Mouse (Mus musculus) neural tube, embryonic 11.5 days (tissue): ENCODE measurements around the gene Reg4. TPM values are rescaled to one million over a fixed set of nuclear protein-coding genes. Genes with fewer than 3 reads are reported as not detected.

Experiments used
- ATAC-seq: fragments of 200-750 bp; cut with Nextera tagmentation; 2 replicates; pipeline ENCODE4 v1.8.0; 2017; ENCODE audit warnings: moderate number of reproducible peaks, mild to moderate bottlenecking, moderate TSS enrichment, moderate library complexity; ENCODE audit not compliant: insufficient read depth, low FRiP score, low TSS enrichment
- DNase-seq: peaks from one replicate; pipeline ENCODE4 v3.0.0-alpha.2; 2015; ENCODE audit warnings: low spot score
- H3K27ac ChIP-seq: fragments of 300-500 bp; sonication (generic); 2 replicates; pipeline ENCODE4 v1.5.1; 2014; ENCODE audit warnings: low read depth, mild to moderate bottlenecking, low read length
- H3K27me3 ChIP-seq: fragments of 300-500 bp; sonication (generic); 2 replicates; pipeline ENCODE4 v1.6.1; 2014; ENCODE audit warnings: mild to moderate bottlenecking, low read length, mixed read lengths; ENCODE audit not compliant: control insufficient read depth, insufficient read depth
- H3K36me3 ChIP-seq: fragments of 300-500 bp; sonication (generic); 2 replicates; pipeline ENCODE4 v1.6.1; 2014; ENCODE audit warnings: mild to moderate bottlenecking, low read length, moderate library complexity, mixed read lengths; ENCODE audit not compliant: control insufficient read depth, insufficient read depth
- H3K4me1 ChIP-seq: fragments of 300-500 bp; sonication (generic); 2 replicates; pipeline ENCODE4 v1.6.1; 2014; ENCODE audit warnings: low read length, mixed read lengths; ENCODE audit not compliant: control insufficient read depth, insufficient read depth
- H3K4me2 ChIP-seq: fragments of 300-500 bp; sonication (generic); 2 replicates; pipeline ENCODE4 v1.6.1; 2014; ENCODE audit warnings: low read depth, mild to moderate bottlenecking, moderate library complexity
- H3K4me3 ChIP-seq: fragments of 300-500 bp; sonication (generic); 2 replicates; pipeline ENCODE4 v1.5.1; 2014; ENCODE audit warnings: low read depth, low read length
- H3K9ac ChIP-seq: fragments of 300-500 bp; sonication (generic); 2 replicates; pipeline ENCODE4 v1.6.1; 2014; ENCODE audit warnings: mild to moderate bottlenecking, low read length
- H3K9me3 ChIP-seq: fragments of 300-500 bp; sonication (generic); 2 replicates; pipeline ENCODE4 v1.6.1; 2016; ENCODE audit warnings: low read length; ENCODE audit not compliant: control insufficient read depth
- WGBS: fragments of 180-500 bp; shearing (Covaris S2); extraction: QIAGEN DNeasy Blood & Tissue Kit; methylation state at CpG from one replicate; pipeline ENCODE4 v1.1.7; 2014; 5-methylcytosine and 5-hydroxymethylcytosine counted together
- polyA plus RNA-seq: library from polyadenylated mRNA; unstranded; fragments of >200 nt; fragmentation: Nextera tagmentation; extraction: Ambion mirVana; gene quantifications from 2 replicates; pipeline ENCODE4 v1.2.1, GENCODE M21; 2014

Gene Reg4
- polyA plus RNA-seq, 1 experiment from 2014 or later, result not detected

GRCm38 (mm10) chr3:98260534-98260933 lies 38.6 kb downstream of the Reg4 start:
- Histone ChIP-seq H3K4me3 (no peak overlapping the region), H3K36me3 (no peaks in the 10 kb centered on the region), H3K4me1 (no peaks in the 10 kb centered on the region), H3K4me2 (no peak overlapping the region), H3K27ac (no peak overlapping the region), H3K9ac (no peak overlapping the region), H3K9me3 (no peaks in the 10 kb centered on the region), H3K27me3 (no peaks in the 10 kb centered on the region)
- no peak for ATAC-seq
- 85% methylated on average over 3 of the region's 3 CpGs for WGBS
- DNase-seq, result no peak

- Histone ChIP-seq H3K4me3 (no peak overlapping the region), H3K27me3 (no peaks in the 10 kb centered on the region), H3K9me3 (no peaks in the 10 kb centered on the region), H3K27ac (no peak overlapping the region), H3K4me2 (no peak overlapping the region), H3K9ac (no peak overlapping the region), H3K36me3 (no peaks in the 10 kb centered on the region), H3K4me1 (no peaks in the 10 kb centered on the region)
- 88% methylated on average over 4 of the region's 4 CpGs for WGBS
- ATAC-seq, result no peak
- no peak for DNase-seq
Observed at GRCm38 (mm10) chr3:98261415-98261814, 39.5 kb downstream of the Reg4 start.

GRCm38 (mm10) chr3:98262133-98262532 lies 40.2 kb downstream of the Reg4 start:
- Histone ChIP-seq H3K27me3 (no peaks in the 10 kb centered on the region), H3K9ac (no peak overlapping the region), H3K36me3 (no peaks in the 10 kb centered on the region), H3K27ac (no peak overlapping the region), H3K4me1 (no peaks in the 10 kb centered on the region), H3K4me3 (no peak overlapping the region), H3K9me3 (no peaks in the 10 kb centered on the region), H3K4me2 (no peak overlapping the region)
- WGBS, result 95% methylated on average over 2 of the region's 2 CpGs
- no peak for DNase-seq
- no peak for ATAC-seq

- H3K4me1 ChIP-seq, result no peaks in the 10 kb centered on the region
- H3K27ac ChIP-seq, result no peak overlapping the region
- no peak overlapping the region for H3K9ac ChIP-seq
- no peaks in the 10 kb centered on the region for H3K36me3 ChIP-seq
- ATAC-seq (no peak), DNase-seq (no peak)
- WGBS, result 43% methylated on average over 6 of the region's 6 CpGs
- H3K27me3 ChIP-seq, result no peaks in the 10 kb centered on the region
- H3K4me2 ChIP-seq, result no peak overlapping the region
- no peak overlapping the region for H3K4me3 ChIP-seq
- H3K9me3 ChIP-seq, result no peaks in the 10 kb centered on the region
Observed at GRCm38 (mm10) chr3:98267249-98267651, 45.3 kb downstream of the Reg4 start.

- no peaks in the 10 kb centered on the region for H3K9me3 ChIP-seq
- H3K4me1 ChIP-seq, result no peaks in the 10 kb centered on the region
- 68% methylated on average over 11 of the region's 11 CpGs for WGBS
- no peak for ATAC-seq
- no peak for DNase-seq
- H3K27me3 ChIP-seq, result no peaks in the 10 kb centered on the region
- no peaks in the 10 kb centered on the region for H3K36me3 ChIP-seq
- no peak overlapping the region for H3K4me2 ChIP-seq
- no peak overlapping the region for H3K9ac ChIP-seq
- no peak overlapping the region for H3K4me3 ChIP-seq
- H3K27ac ChIP-seq, result no peak overlapping the region
Observed at GRCm38 (mm10) chr3:98273623-98274398, 51.9 kb downstream of the Reg4 start.

GRCm38 (mm10) chr3:98279682-98280081 lies 57.7 kb downstream of the Reg4 start:
- 62% methylated on average over 4 of the region's 4 CpGs for WGBS
- H3K36me3 ChIP-seq, result no peaks in the 10 kb centered on the region
- no peak for ATAC-seq

GRCm38 (mm10) chr3:98280204-98280932 lies 58.4 kb downstream of the Reg4 start, which contains the start of gene Hmgcs2:
Hmgcs2 (plus strand) TSS chr3:98280435.
- Histone ChIP-seq H3K9me3 (no peaks in the 10 kb centered on the region), H3K4me3 (no peak within 1 kb of the TSS), H3K4me1 (no peaks in the 10 kb centered on the region), H3K27me3 (no peaks in the 10 kb centered on the region), H3K9ac (no peak within 1 kb of the TSS), H3K4me2 (no peak within 1 kb of the TSS), H3K36me3 (no peaks in the 10 kb centered on the region), H3K27ac (no peak within 1 kb of the TSS)
- DNase-seq (no peak), ATAC-seq (no peak)
- WGBS, result 65% methylated on average over 14 of the region's 14 CpGs

More at GRCm38 (mm10) chr3:98279682-98280081, 57.7 kb downstream of the Reg4 start:
- H3K27me3 ChIP-seq, result no peaks in the 10 kb centered on the region
- no peaks in the 10 kb centered on the region for H3K4me1 ChIP-seq
- no peak overlapping the region for H3K27ac ChIP-seq
- DNase-seq, result no peak
- H3K4me3 ChIP-seq, result no peak overlapping the region
- H3K9me3 ChIP-seq, result no peaks in the 10 kb centered on the region
- H3K4me2 ChIP-seq, result no peak overlapping the region
- no peak overlapping the region for H3K9ac ChIP-seq

- no peaks in the 10 kb centered on the region for H3K36me3 ChIP-seq
- no peaks in the 10 kb centered on the region for H3K9me3 ChIP-seq
- DNase-seq, result peak; percentile 60
- H3K9ac ChIP-seq, result no peak overlapping the region
- H3K27ac ChIP-seq, result no peak overlapping the region
- H3K4me3 ChIP-seq, result no peak overlapping the region
- ATAC-seq, result peak; percentile 67
- 50% methylated on average over 12 of the region's 12 CpGs for WGBS
- H3K27me3 ChIP-seq, result no peaks in the 10 kb centered on the region
- H3K4me1 ChIP-seq, result no peaks in the 10 kb centered on the region
- H3K4me2 ChIP-seq, result no peak overlapping the region
Observed at GRCm38 (mm10) chr3:98280933-98281678, 59.1 kb downstream of the Reg4 start.
